Mouse (Mus musculus): ENCODE measurements around the gene Rnf220.

The Rnf220 gene

DNA sequence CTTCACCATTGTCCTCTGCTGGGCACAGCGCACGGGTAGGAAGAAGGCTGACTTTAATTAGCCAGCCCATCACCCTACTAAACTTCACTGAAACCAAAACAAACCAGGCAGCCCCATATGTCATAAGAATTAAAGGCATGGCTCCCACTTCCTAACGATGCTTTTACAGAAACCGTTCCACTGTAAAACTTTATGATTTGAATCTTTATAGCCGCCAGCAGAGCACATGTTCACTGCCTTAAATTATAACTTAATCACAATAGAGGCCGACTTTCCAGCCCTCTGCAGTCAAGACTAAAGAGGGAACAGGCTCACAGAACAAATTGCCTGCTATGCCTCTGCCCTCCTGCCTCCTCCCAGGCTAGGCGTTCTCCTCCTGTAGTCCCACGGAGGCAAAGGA is 62.5 kb downstream of the Rnf220 start:
- no peak for DNase-seq

GRCm38 (mm10) chr4:117429604-117430003 is 67.2 kb downstream of the Rnf220 start:
- DNase-seq = no peak

- DNase-seq = no peak
These were observed 69.3 kb downstream of the Rnf220 start for GRCm38 (mm10) chr4:117427540-117427939.

- no peak for DNase-seq
These were observed 75.8 kb downstream of the Rnf220 start for GRCm38 (mm10) chr4:117421077-117421476.

DNA sequence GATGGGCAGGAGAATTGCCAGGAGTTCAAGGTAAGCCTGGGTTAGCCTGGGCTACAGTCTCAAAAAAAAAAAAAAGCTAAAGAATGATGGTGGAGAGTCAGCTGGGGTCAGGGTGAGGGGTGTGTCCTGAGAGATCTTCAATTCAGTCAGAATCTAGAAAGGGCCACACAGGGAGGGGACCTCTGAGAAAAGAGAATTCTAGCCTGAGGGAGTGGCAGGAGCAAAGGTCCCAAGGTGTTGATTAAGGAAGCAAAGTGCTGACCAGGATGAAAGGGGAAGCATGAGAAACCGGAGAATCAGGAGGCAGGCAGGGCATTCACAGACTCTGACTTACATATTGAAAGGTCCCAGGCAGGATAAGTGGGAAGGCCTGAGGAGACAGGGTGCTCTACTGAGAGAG is 80.0 kb downstream of the Rnf220 start:
- no peak for DNase-seq

DNA sequence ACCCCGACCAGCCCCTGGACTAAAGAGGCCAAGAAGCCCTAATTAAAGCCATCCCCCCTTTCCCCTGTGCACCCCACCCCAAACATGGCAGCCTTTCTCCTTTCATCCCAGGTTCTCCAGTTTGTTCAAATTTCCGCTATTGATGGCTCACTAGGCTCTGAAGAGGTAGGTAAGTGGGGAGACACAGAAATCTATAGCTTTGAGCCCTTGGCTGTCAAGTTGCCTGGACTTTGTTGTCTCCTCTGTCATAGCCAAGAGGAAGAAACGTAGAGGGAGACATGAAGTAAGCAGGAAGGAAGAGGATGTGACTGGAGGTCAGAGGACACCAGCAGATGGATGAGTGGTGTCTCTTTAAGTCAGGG is 86.8 kb downstream of the Rnf220 start:
- DNase-seq = no peak

GRCm38 (mm10) chr4:117409144-117410048 is 87.5 kb downstream of the Rnf220 start:
- no peak for DNase-seq

- no peak for DNase-seq
These were observed 88.9 kb downstream of the Rnf220 start for GRCm38 (mm10) chr4:117407945-117408344.

DNA sequence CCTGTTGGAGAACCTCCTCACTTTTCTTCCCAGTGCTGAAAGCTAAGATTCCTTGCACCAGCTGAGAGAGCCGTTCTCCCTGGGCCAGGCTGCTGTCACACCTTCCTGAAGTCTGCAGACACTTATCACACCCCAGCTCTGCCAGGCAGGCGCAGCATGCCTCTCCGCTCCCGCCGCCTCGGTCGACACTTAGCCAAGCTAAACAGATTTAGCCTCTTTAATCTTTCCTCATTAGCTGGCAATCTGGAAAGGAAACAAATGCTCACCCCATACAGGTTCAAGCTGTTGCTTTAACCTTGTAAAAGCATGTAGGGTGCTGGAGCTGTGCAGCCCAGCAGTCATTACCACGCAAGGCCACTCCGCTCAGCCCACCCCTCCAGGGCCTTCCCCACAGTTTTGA is 90.9 kb downstream of the Rnf220 start:
- DNase-seq = no peak

- DNase-seq = no peak
These were observed 91.6 kb downstream of the Rnf220 start for GRCm38 (mm10) chr4:117405211-117405610.

DNA sequence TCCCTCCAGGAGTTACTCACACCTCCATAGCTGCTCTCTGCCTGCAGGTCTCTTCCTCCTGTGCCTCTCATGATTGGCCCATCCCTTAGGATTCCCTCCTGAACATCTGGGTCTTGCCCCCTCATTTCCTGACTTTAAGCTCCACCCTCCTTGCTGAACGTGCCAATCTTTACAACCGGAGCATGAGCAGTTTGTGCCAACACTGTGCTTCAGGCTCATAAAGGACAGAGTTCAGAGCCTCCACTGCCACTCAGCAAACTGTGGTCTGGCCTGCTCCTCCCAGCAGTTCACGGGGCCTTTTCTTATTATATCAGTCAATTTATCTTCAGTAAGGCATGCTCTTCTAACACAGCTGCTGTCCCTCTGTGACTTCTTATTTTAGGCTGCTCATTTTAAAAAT is 93.4 kb downstream of the Rnf220 start:
- DNase-seq = no peak

- no peak for DNase-seq
These were observed 99.7 kb downstream of the Rnf220 start for GRCm38 (mm10) chr4:117397128-117397527.

DNA sequence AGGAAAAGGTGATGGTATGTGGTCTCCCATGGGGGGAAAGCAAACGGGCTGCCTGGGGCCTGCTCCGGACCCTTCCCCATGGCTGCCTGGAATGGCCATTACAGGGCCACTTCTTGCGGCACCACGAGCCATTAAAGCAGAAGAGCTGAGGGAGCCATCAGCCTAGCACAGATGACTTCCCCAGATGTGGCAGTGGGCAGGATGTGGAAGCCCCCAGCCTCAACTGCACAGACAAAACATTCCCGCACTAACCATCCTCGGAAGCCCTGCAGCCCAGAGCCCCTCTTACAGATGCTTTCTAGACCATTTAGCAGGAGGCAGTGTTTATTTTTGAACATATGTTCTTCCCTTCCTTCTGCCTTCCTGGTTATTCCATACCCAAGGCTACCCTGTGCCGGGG is 103.8 kb downstream of the Rnf220 start:
- DNase-seq = no peak

DNA sequence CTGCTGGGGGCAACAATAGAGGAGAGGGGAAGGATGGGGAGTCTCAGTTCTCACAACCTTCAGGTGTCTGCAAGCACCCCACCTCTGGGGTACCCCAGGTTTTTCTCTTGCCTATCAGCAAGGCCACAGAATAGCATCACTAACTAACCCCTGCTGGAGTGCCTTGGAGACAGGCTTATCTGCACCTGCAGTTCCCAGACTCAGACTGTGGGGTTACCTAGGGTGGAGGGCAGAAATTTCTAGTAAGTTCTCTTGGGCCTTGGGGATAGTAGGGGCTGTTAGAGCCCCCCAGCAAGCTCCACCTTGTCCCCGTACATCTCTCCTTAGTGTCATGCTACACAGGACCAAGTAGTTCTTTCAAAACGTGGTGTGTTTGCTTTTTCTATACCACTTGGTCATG is 104.5 kb downstream of the Rnf220 start:
- DNase-seq = no peak

DNA sequence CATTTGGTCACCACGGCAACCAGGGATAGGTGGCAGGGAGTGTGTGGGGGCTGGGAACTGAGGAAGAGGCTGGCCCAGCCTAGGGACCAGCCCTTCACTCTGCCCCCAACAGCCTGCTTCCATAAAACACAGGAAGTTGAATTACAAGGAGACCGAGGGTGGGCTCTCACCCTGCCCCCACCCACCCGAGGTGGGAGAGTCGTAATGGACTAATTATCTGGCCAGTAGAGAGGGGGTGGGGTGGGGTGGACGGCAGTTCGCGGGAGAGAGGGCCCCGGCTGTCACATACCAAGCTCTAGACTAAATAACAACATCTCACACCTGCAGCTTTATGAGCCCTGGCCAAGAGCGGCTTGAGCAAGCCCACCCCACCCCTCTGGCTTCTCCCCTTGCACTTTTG is 104.9 kb downstream of the Rnf220 start:
- DNase-seq = no peak

- DNase-seq = no peak
These were observed 105.7 kb downstream of the Rnf220 start for GRCm38 (mm10) chr4:117390850-117391795.

- DNase-seq = no peak
These were observed 107.4 kb downstream of the Rnf220 start for GRCm38 (mm10) chr4:117389264-117390054.

GRCm38 (mm10) chr4:117385247-117385646 is 111.6 kb downstream of the Rnf220 start:
- no peak for DNase-seq

GRCm38 (mm10) chr4:117381846-117382245 is 115.0 kb downstream of the Rnf220 start:
- DNase-seq = no peak

DNA sequence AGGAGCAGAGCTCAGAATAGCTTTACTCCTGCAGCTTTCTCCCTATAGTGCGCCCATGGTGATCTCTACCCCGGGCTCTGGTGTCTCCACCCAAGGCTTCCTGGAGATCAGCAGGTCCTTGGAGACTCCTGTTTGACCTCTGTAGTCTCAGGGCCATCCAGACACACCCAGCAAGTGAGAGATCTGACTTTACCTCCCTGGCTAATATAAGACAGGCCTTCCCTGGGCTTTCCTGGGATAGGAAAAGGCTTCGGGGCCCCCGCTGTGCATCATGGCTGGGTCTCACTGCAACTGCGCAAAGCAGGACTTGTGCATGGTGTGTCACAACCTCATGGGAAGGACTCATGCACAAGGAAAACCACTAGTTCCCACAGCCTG is 116.3 kb downstream of the Rnf220 start:
- no peak for DNase-seq

- no peak for DNase-seq
These were observed 116.9 kb downstream of the Rnf220 start for GRCm38 (mm10) chr4:117379803-117380557.

DNA sequence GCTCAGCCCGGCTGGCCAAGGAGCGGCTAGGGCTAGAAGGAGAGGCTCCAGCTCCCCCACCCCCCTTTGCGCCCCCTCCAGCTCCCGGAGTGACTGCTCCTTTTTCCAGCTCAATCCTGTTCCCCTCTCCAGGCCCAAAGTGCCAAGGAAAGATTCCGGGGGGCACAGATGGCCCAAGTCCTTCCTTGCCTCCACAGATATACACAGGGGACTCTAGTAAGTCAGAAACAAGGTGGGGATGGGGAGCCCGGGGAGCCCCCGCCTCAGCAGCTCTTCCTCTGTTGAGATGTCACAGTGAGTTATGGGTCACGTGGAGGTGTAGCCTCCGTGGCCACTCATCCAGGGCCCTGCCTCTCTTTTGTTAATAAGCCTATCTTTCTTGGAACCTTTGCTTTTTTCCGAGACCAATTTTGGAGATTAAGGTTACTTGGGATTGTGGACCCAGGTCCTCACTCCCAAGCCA is 122.7 kb downstream of the Rnf220 start:
- DNase-seq = no peak
